Mouse (Mus musculus): ENCODE measurements around the gene Gm20388.

DNA sequence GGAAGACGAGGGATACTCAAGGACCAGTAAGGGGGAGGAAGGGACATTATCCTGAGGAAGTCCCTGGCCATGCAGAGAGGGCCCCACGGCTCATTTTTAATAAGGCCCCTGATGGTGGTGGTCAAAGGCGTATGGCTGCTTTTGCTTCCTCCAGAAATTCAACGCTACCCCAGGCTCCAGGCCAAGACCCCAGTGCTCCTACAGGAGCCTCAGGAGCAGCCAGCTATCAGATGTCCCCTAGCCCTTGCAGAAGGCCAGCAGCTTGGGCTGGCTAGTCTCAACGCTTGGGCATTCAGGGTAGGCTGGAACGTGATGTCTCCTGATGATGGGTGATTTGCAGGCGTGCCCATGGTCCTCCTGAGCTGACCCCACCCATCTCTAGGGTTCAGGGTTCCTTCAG, 521.8 kb downstream of the Gm20388 start:
- TF ChIP-seq CTCF (IDR thresholded peaks at IDR 0.05; ENCODE audit: insufficient read depth, low read depth, low read length) (no peak), POLR2A (IDR thresholded peaks at IDR 0.05; ENCODE audit: insufficient read depth, low read depth, low read length) (no peak)

All from olfactory bulb, adult 2 months (tissue).